Mouse (Mus musculus) ES-Bruce4 (cell line): ENCODE results near the gene Xpo4. TPM values are rescaled to one million over a fixed set of nuclear protein-coding genes. Genes with fewer than 3 reads are reported as not detected.

Source experiments
- H3K27ac ChIP-seq: 2 replicates; pipeline ENCODE4 v1.5.1; 2012; ENCODE audit warnings: low read length, inconsistent platforms; ENCODE audit not compliant: insufficient read depth
- H3K27me3 ChIP-seq: 2 replicates; pipeline ENCODE4 v1.6.1; 2012; ENCODE audit warnings: mild to moderate bottlenecking, low read length, inconsistent platforms; ENCODE audit not compliant: control insufficient read depth, poor library complexity, insufficient read depth, severe bottlenecking
- H3K36me3 ChIP-seq: 2 replicates; pipeline ENCODE4 v1.6.1; 2012; ENCODE audit warnings: inconsistent platforms, mild to moderate bottlenecking, low read length, moderate library complexity; ENCODE audit not compliant: control insufficient read depth, poor library complexity, insufficient read depth, severe bottlenecking
- H3K4me1 ChIP-seq: one replicate; pipeline ENCODE4 v1.8.1; 2011; ENCODE audit warnings: low read length; ENCODE audit not compliant: control insufficient read depth, insufficient read depth
- H3K4me3 ChIP-seq: 2 replicates; pipeline ENCODE4 v1.5.1; 2011; ENCODE audit warnings: low read depth, mild to moderate bottlenecking, low read length
- H3K9ac ChIP-seq: 2 replicates; pipeline ENCODE4 v1.6.1; 2012; ENCODE audit warnings: low read depth, mild to moderate bottlenecking, inconsistent platforms; ENCODE audit not compliant: poor library complexity, severe bottlenecking
- H3K9me3 ChIP-seq: replicated peaks from 2 replicates; pipeline ENCODE4 v1.6.1; 2012; ENCODE audit warnings: mild to moderate bottlenecking, low read length, inconsistent platforms; ENCODE audit not compliant: control insufficient read depth, poor library complexity, insufficient read depth, severe bottlenecking
- CTCF ChIP-seq: IDR thresholded peaks from one replicate; pipeline ENCODE4 v1.8.1; 2011; ENCODE audit warnings: low read depth, low read length
- EP300 ChIP-seq: IDR thresholded peaks from 2 replicates; pipeline ENCODE4 v1.6.1; 2011; ENCODE audit warnings: low read depth, low read length; ENCODE audit not compliant: insufficient read depth
- POLR2A ChIP-seq: IDR thresholded peaks from one replicate; pipeline ENCODE4 v1.8.1; 2011; ENCODE audit warnings: low read length; ENCODE audit not compliant: insufficient read depth
- polyA plus RNA-seq: library from polyadenylated mRNA; stranded (reverse); fragments of >200 nt; gene quantifications from 2 replicates; pipeline ENCODE4 v1.2.4, GENCODE M21; 2011; ENCODE audit warnings: low read depth; ENCODE audit not compliant: missing spikeins, insufficient read depth, insufficient read length

The Xpo4 gene
- polyA plus RNA-seq, 1 experiment = 64.1 TPM

DNA sequence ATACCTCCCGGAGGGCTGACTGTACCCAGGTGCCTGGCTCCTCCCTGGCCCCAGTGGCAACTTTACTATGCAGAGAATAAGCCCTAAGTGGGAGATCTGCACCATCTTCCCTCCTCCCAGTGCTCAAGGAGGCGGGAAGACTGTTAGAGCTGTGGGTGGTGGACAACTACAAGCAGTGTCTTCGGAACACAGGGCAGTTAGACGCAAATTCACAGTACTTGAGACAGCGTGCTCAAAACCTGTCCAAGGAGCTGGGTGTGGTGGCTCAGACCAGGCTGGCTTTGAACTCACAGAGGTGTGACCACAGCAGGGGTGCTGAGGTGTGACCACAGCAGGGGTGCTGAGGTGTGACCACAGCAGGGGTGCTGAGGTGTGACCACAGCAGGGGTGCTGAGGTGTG, 110.8 kb downstream of the Xpo4 start:
- Histone ChIP-seq H3K4me3 (no peak overlapping the region), H3K27ac (no peak overlapping the region), H3K4me1 (peaks cover 3% of the 10 kb centered on the region), H3K9ac (no peak overlapping the region), H3K9me3 (no peaks in the 10 kb centered on the region), H3K27me3 (no peaks in the 10 kb centered on the region), H3K36me3 (no peaks in the 10 kb centered on the region)
- TF ChIP-seq EP300 (no peak), CTCF (no peak), POLR2A (no peak)

DNA sequence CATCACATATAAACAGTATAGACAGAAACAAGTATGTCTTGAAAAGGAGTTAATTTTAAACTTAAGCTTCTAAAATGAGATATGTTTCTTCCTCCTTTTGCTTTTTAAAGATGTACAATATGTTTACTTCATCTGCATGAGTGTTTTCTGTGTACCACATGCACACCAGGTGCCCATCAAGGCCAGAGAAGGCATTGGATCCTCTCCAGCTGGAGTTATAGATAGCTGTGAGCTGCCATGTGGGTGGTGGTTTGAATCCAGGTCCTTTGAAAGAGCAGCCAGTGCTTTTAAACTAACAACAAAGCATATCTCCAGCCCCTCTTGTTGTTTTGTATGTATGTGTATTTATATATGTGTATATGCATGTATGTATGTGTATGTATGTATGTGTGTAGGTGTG, 112.3 kb downstream of the Xpo4 start:
- Histone ChIP-seq H3K4me1 (peaks cover 3% of the 10 kb centered on the region), H3K9me3 (no peaks in the 10 kb centered on the region), H3K36me3 (no peaks in the 10 kb centered on the region), H3K27ac (no peak overlapping the region), H3K9ac (no peak overlapping the region), H3K27me3 (no peaks in the 10 kb centered on the region), H3K4me3 (no peak overlapping the region)
- TF ChIP-seq CTCF = no peak
- no peak for TF ChIP-seq POLR2A
- no peak for TF ChIP-seq EP300

DNA sequence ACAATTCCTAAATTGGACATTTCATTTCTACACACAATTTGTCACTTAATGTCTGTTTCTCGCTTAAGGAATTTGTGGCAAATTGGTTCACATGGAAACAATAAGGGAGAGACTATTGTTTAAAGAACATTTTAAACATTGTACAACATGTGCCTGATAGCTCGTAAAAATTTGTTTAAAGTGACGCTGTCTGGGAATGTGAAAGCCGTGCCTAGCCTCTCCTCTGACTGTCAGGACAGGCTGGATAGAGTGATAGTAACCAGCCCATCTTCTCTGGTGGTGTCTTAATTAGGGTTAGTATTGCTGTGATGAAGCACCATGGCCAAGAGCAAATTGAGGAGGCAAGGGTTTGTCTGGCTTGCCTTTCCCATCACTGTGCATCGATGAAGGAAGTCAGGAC, 118.2 kb downstream of the Xpo4 start:
- TF ChIP-seq CTCF (no peak), EP300 (no peak), POLR2A (no peak)
- Histone ChIP-seq H3K9me3 (no peaks in the 10 kb centered on the region), H3K4me1 (peaks cover 4% of the 10 kb centered on the region), H3K27ac (no peak overlapping the region), H3K36me3 (no peaks in the 10 kb centered on the region), H3K4me3 (no peak overlapping the region), H3K9ac (no peak overlapping the region), H3K27me3 (no peaks in the 10 kb centered on the region)

DNA sequence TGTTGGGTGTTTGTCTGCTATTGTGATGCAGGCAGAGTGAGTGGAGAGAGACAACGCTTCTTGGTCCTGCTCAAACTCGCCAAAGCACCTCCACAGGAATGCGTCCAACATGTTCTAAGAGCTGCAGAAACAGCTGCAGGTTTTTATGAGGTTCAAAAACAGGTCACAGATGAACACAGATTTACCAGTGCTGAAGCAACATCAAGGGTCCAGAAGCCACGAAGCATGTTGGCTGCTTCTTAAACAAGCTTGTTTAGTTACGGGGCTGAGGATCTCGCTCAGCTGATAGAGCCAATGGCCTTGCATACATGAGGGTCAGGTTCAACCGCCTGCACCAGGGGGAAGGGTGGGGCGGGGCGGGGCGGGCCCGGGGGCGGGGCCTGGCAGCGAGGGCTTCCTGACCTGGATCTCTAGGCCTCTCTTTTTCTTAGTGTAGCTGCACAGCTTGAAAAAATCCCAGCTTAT, 118.6 kb downstream of the Xpo4 start:
- no peaks in the 10 kb centered on the region for H3K9me3 ChIP-seq
- H3K27ac ChIP-seq = no peak overlapping the region
- H3K27me3 ChIP-seq = no peaks in the 10 kb centered on the region
- H3K9ac ChIP-seq = no peak overlapping the region
- peaks cover 4% of the 10 kb centered on the region for H3K4me1 ChIP-seq
- H3K4me3 ChIP-seq = no peak overlapping the region
- TF ChIP-seq POLR2A (no peak), EP300 (no peak), CTCF (no peak)
- no peaks in the 10 kb centered on the region for H3K36me3 ChIP-seq

DNA sequence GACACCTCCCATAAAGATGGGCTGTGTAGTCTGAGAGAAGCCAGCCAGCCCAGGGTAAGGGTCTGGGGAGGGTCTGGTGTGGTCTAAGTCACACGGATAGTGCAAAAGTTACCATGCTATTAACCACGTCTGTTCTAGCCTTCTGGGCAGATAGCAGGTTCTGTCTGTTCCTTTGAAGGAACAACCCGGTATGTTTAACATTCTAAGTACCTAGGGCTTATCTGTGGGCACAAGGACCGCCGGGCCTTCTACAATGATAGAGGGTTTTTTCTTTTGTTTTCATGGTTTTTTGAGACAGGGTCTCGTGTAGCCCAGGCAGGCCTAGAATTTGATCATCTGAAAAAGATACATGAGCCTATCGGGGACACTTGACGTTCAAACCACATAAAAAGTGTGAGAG, 119.1 kb downstream of the Xpo4 start:
- Histone ChIP-seq H3K4me3 (no peak overlapping the region), H3K4me1 (peaks cover 4% of the 10 kb centered on the region), H3K27ac (no peak overlapping the region), H3K9me3 (no peaks in the 10 kb centered on the region), H3K27me3 (no peaks in the 10 kb centered on the region), H3K36me3 (no peaks in the 10 kb centered on the region), H3K9ac (no peak overlapping the region)
- TF ChIP-seq EP300 (no peak), CTCF (no peak), POLR2A (no peak)

DNA sequence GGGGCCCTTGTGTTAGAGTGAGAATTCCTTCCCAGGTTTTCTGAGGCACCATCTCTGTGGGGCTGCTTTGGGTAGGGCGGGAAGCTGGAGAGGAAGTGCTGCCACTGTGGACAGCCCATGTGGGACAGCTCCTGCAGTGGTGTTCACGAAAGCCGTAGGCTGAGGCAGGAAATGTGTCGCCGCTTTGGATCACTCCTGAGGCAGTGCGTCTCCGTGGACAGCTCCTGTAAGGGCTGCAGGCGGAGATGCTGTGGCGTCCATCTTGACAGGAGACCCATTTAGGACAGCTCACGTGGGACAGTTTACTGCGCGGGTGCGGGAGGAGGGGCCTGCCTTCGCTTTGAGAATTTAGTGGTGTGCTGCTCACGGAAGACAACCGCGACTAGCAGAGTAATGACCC, 119.7 kb downstream of the Xpo4 start:
- H3K4me1 ChIP-seq = peaks cover 4% of the 10 kb centered on the region
- H3K9me3 ChIP-seq = no peaks in the 10 kb centered on the region
- TF ChIP-seq EP300 (0 out of 2 replicates have a peak, but pooled peaks have one; percentile 9), CTCF (no peak)
- H3K27me3 ChIP-seq = no peaks in the 10 kb centered on the region
- H3K27ac ChIP-seq = no peak overlapping the region
- no peaks in the 10 kb centered on the region for H3K36me3 ChIP-seq
- H3K9ac ChIP-seq = no peak overlapping the region
- no peak overlapping the region for H3K4me3 ChIP-seq
